Mouse (Mus musculus) E14TG2a.4 (cell line): Measurements from ENCODE around the gene Trappc10.

Experiments
- CTCF ChIP-seq: conservative IDR thresholded peaks from 2 replicates; pipeline ENCODE4 v1.5.1; 2014; ENCODE audit warnings: low read length
- NANOG ChIP-seq: IDR thresholded peaks from 2 replicates; pipeline ENCODE4 v1.6.1; 2014; ENCODE audit warnings: borderline replicate concordance, low read length, mixed read lengths

DNA sequence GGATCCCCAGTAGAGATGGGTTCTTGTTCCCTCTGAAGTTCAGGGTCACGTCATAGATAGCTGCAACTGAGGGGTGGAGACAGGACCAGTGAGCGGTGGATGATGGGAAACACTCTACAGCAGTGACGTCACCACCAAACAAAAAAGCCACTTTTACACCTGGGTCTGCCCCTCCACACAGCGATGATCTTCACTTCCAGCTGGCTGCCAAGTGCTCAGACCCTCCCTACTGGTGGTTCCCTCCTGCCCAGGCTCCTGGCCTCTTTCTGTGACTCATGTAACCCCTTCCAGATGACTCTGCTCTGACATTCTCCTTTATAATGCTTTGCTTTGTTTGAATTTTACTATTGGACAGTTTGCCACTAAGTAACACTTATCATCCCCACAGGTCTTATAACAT, 38.0 kb upstream of the Trappc10 start:
- TF ChIP-seq CTCF (no peak), NANOG (no peak)
